Mouse (Mus musculus): ENCODE measurements around the gene Birc3.

GRCm38 (mm10) chr9:7848191-7848590, 24.8 kb downstream of the Birc3 start:
- no peak for TF ChIP-seq TCF12 (IDR thresholded peaks at IDR 0.05; ENCODE audit: insufficient read depth, poor library complexity, severe bottlenecking)
- TF ChIP-seq POLR2A (IDR thresholded peaks at IDR 0.05; ENCODE audit: insufficient read length, low read depth) = no peak
- no peak for TF ChIP-seq POLR2AphosphoS2 (IDR thresholded peaks at IDR 0.05; ENCODE audit: insufficient read length, low read depth)
- no peak for TF ChIP-seq MYOG (IDR thresholded peaks at IDR 0.05; ENCODE audit: control insufficient read depth in 1 of 3, insufficient read depth in 1 of 3, insufficient read length in 2 of 3, low read depth in 2 of 3)
- no peak for TF ChIP-seq USF1 (IDR thresholded peaks at IDR 0.05; ENCODE audit: low read depth)
- TF ChIP-seq MYOD1 (IDR thresholded peaks at IDR 0.05; ENCODE audit: control insufficient read depth in 1 of 3, insufficient read length in 2 of 3, low read depth in 2 of 3) = no peak
- TF ChIP-seq E2F4 (IDR thresholded peaks at IDR 0.05; ENCODE audit: insufficient read depth) = no peak
- TF ChIP-seq SRF (IDR thresholded peaks at IDR 0.05; ENCODE audit: control insufficient read depth, insufficient read length, low read depth) = no peak
- TF ChIP-seq TCF3 (IDR thresholded peaks at IDR 0.05; ENCODE audit: insufficient read length, low read depth) = no peak
- no peak for TF ChIP-seq REST (IDR thresholded peaks at IDR 0.05; ENCODE audit: insufficient read depth, insufficient read length)
- no peak for TF ChIP-seq MAX (IDR thresholded peaks at IDR 0.05; ENCODE audit: low read depth)
- no peak for TF ChIP-seq CEBPB (IDR thresholded peaks at IDR 0.05; ENCODE audit: insufficient read depth, poor library complexity, severe bottlenecking)
